Comparison of ENCODE assay signal across 8 mouse cellular contexts in genomic region chr14:34503325-34503647, GRCm38 (mm10). TPM values are rescaled to one million over a fixed set of nuclear protein-coding genes. Genes with fewer than 3 reads are reported as not detected.
DNase-seq lines count a peak whose midpoint lies in the region; ATAC-seq lines count a peak whose summit lies in the region.

Bmpr1a (minus strand) TSS chr14:34503341.

- peaks cover 31% of the 10 kb centered on the region for H3K4me1 ChIP-seq in lung, embryonic 16.5 days (replicated peaks; ENCODE audit: control insufficient read depth, insufficient read depth, low read length)
- H3K4me1 ChIP-seq in embryonic facial prominence, embryonic 13.5 days = peaks cover 41% of the 10 kb centered on the region
- peaks cover 31% of the 10 kb centered on the region for H3K4me1 ChIP-seq in limb, embryonic 15.5 days

- no peaks in the 10 kb centered on the region for H3K36me3 ChIP-seq in lung, embryonic 16.5 days (ENCODE audit: control insufficient read depth, insufficient read depth, low read length)
- H3K36me3 ChIP-seq in embryonic facial prominence, embryonic 13.5 days = no peaks in the 10 kb centered on the region
- H3K36me3 ChIP-seq in limb, embryonic 15.5 days = no peaks in the 10 kb centered on the region

- H3K9me3 ChIP-seq in lung, embryonic 16.5 days (ENCODE audit: control insufficient read depth, low read length) = no peaks in the 10 kb centered on the region
- no peaks in the 10 kb centered on the region for H3K9me3 ChIP-seq in embryonic facial prominence, embryonic 13.5 days
- no peaks in the 10 kb centered on the region for H3K9me3 ChIP-seq in limb, embryonic 15.5 days

- no peak for DNase-seq in lung, postnatal 25 days (ENCODE audit: low spot score)
- DNase-seq in heart, postnatal 14 days = no peak
- DNase-seq in adipocyte (ENCODE audit: low spot score) = no peak
- no peak for DNase-seq in urinary bladder, adult 18-20 months (ENCODE audit: low spot score in 2 of 2)

- peak within 1 kb of the TSS; percentile 84 for H3K4me3 ChIP-seq in lung, embryonic 16.5 days (ENCODE audit: low read length)
- peak within 1 kb of the TSS; percentile 75 for H3K4me3 ChIP-seq in embryonic facial prominence, embryonic 13.5 days
- H3K4me3 ChIP-seq in limb, embryonic 15.5 days = peak within 1 kb of the TSS; percentile 87

- H3K27me3 ChIP-seq in lung, embryonic 16.5 days (ENCODE audit: control insufficient read depth, insufficient read depth, low read depth, low read length) = peaks cover 2% of the 10 kb centered on the region; the same call in 1 of the 2 replicates
- no peaks in the 10 kb centered on the region for H3K27me3 ChIP-seq in embryonic facial prominence, embryonic 13.5 days
- no peaks in the 10 kb centered on the region for H3K27me3 ChIP-seq in limb, embryonic 15.5 days

- H3K4me2 ChIP-seq in lung, embryonic 16.5 days (ENCODE audit: low read depth, low read length) = peak within 1 kb of the TSS; percentile 68
- H3K4me2 ChIP-seq in embryonic facial prominence, embryonic 13.5 days = peak within 1 kb of the TSS; percentile 65
- peak within 1 kb of the TSS; percentile 59 for H3K4me2 ChIP-seq in limb, embryonic 15.5 days

- WGBS in lung, embryonic 16.5 days = 5% methylated on average over 15 of the region's 15 CpGs
- 6% methylated on average over 15 of the region's 15 CpGs for WGBS in embryonic facial prominence, embryonic 13.5 days
- WGBS in limb, embryonic 15.5 days = 5% methylated on average over 15 of the region's 15 CpGs

- H3K9ac ChIP-seq in lung, embryonic 16.5 days (ENCODE audit: low read length) = peak within 1 kb of the TSS; percentile 97
- peak within 1 kb of the TSS; percentile 98 for H3K9ac ChIP-seq in embryonic facial prominence, embryonic 13.5 days
- peak within 1 kb of the TSS; percentile 97 for H3K9ac ChIP-seq in limb, embryonic 15.5 days

- no peak for ATAC-seq in lung, embryonic 16.5 days (ENCODE audit: low read depth)
- no peak; the same call in 1 of the 2 replicates for ATAC-seq in embryonic facial prominence, embryonic 13.5 days (ENCODE audit: insufficient number of reproducible peaks, insufficient read depth, low FRiP score, low TSS enrichment, low read depth)
- ATAC-seq in limb, embryonic 15.5 days (ENCODE audit: insufficient number of reproducible peaks, low FRiP score, low TSS enrichment, low read depth) = no peak
- no peak for ATAC-seq in megakaryocyte-erythroid progenitor cell, adult 5-6 weeks (replicated peaks; ENCODE audit: low FRiP score, low TSS enrichment, poor library complexity, severe bottlenecking)

- intact Hi-C loops in heart, postnatal 14 days (cut with DNase I) = no loop called here

- H3K27ac ChIP-seq in lung, embryonic 16.5 days (ENCODE audit: low read length) = peak within 1 kb of the TSS; percentile 96
- peak within 1 kb of the TSS; percentile 99 for H3K27ac ChIP-seq in embryonic facial prominence, embryonic 13.5 days
- peak within 1 kb of the TSS; percentile 99 for H3K27ac ChIP-seq in limb, embryonic 15.5 days

RNA-seq across cellular contexts. Expression of gene Bmpr1a, which starts in this region (rescaled TPM):
- 18.1 and 25.8 TPM in 2 replicates for polyA plus RNA-seq in lung, embryonic 16.5 days (2015; fragmentation: Nextera tagmentation; extraction: Ambion mirVana)
- 58.1 and 64.9 TPM in 2 replicates for polyA plus RNA-seq in embryonic facial prominence, embryonic 13.5 days (2015; fragmentation: Nextera tagmentation; extraction: Ambion mirVana)
- total RNA-seq in heart, postnatal 14 days (2021) = 10 to 100 TPM; 73.6 to 77.2 TPM
- polyA plus RNA-seq in limb, embryonic 15.5 days (2015; fragmentation: Nextera tagmentation; extraction: Ambion mirVana) = 44.1 and 54.8 TPM in 2 replicates
- 0.49 TPM in 1 of 2 replicates, not detected in the other for total RNA-seq in megakaryocyte-erythroid progenitor cell, adult 5-6 weeks (2014; fragmentation: Nextera tagmentation)
- not detected in 2 replicates for total RNA-seq in megakaryocyte-erythroid progenitor cell, adult 5-6 weeks (2017)

Comparison
In these comparisons a context has a peak if more than half of its experiments do, and no peak if none do; other contexts are left out.
1. RNA of gene Bmpr1a (total RNA-seq): 73.6 to 77.2 TPM in heart, postnatal 14 days; 0.49 TPM in megakaryocyte-erythroid progenitor cell, adult 5-6 weeks; every median in the first group is over 10 times any median in the second.
2. Peak in every context shown above with its lines, with median percentiles within 50 percentile points of each other: H3K27ac ChIP-seq, H3K4me2 ChIP-seq, H3K4me3 ChIP-seq and H3K9ac ChIP-seq.